Mouse (Mus musculus) 3T3-L1 (cell line): ENCODE results near the gene Mast1.
A peak's percentile ranks its signal among the peaks of the same experiment; 100 is the strongest.
"Not testable (repeated sequence)": the region's sequence is repeated elsewhere in the genome, so short reads cannot be mapped to it uniquely, and the experiment has no call there.

ENCODE experiments used
- DNase-seq: peaks from one replicate; pipeline ENCODE4 v3.0.0-alpha.2; 2015; ENCODE audit warnings: low read depth, low spot score

Gene Mast1

DNA sequence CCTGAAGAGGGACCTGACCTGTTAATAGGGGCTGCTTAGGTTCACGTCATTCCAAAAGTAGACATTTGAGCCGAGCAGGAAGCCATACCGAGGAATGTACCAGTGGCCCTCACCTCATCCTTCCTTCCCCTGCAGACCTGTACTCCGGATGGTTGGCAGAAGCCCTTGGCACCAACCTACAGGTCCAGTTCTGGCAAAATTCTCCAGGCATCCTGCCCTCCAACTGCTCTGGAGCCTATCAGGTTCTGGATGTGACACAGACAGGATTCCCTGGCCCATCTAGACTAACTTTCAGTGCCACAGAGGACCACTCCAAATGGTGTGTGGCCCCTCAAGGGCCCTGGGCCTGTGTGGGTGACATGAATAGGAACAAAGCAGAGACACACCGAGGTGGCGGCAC lies 26.6 kb downstream of the Mast1 start:
- no peak for DNase-seq

DNA sequence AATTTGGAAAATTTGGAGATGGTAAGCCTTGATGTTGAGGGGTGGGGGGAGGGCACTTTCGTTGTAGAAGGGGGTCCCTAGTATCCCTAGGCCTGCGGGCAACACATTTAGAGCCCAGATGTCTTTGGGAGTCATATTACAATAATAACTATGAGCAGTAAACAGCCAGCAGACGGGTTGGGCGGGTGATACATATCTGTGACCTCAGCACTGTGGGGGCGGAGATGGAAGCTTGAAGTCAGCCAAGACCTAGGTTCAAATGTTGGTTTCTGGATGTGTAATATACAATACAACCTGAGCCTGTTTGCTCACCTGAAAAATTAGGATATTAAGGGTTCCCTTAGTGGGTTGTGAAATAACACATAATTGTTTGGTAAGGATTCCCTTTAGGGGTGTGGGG lies 27.2 kb downstream of the Mast1 start:
- DNase-seq, result peak; percentile 67

DNA sequence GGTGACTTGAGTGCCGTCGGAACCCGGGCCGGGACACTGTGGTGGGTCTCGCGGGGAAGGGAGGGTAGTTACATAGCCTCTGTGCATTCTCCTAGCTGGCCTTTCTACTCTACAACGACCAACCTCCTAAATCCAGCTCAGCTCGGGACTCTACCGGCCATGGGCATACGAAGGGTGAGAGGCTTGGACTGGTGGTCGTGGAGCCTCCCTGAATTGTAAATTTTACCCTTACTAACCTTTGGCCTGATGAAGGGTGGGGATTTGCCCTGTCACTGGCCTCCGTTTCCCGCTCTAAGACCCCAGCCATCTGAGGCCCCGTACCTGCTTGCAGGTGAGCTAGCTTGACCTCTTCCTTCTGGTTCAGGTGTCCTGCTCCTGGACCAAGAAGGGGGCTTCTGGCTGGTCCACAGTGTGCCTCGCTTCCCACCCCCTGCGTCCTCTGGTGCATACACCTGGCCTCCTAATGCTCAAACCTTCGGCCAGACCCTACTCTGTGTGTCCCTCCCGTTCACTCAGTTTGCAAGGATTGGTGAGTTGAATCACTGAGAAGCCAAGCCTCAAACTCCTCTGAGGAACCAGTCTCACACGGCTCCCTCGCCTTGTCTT lies 27.9 kb downstream of the Mast1 start:
- no peak for DNase-seq

DNA sequence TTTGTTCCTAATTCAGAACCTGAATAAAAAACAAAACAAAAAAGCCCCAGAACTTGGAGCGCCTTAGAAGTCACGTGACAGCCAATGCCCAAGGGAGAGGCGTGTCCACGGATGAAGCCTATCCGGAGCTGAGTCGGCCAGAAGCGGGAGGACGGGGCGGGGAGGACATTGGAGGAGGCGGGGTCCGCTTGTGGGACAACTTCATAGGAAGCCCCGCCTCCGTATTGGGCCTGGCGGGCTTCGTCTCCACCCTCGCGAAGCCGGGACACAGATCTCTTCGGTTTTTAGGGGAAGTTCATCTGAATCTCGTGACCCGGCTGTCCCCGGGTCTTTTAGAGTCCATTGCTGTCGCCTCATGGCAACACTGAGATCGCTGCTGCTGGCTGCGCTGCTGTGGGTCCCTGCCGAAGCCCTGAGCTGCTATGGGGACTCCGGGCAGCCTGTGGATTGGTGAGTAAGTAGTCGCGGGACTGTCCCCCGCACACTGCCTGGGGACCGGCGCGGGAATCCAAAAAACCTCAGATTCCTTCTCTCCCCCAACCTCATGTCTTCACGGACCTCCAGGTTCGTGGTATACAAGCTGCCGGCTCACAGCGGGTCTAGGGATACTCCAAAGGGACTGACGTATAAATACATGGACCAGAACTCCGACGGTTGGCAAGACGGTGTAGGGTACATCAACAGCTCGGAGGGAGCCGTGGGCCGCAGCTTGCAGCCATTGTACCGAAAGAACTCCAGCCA lies 28.6 kb downstream of the Mast1 start, which contains the start of gene Dnase2a:
TSS of gene Dnase2a (plus strand) at position 140 of the 741 bp plus-strand sequence.
- DNase-seq, result peak; percentile 100

DNA sequence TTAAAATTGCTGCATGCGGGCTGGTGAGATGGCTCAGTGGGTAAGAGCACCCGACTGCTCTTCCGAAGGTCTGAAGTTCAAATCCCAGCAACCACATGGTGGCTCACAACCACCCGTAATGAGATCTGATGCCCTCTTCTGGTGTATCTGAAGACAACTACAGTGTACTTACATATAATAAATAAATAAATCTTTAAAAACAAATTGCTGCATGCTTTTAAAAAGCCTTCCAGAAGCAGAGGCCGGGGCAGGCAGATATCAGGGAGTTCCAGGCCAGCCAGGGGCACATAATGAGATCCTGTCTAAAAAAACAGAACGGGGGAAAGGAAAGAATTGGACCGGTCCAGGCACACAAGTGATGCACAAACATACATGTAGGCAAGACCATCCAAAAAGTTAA lies 29.2 kb downstream of the Mast1 start:
- DNase-seq, result not testable (repeated sequence)

DNA sequence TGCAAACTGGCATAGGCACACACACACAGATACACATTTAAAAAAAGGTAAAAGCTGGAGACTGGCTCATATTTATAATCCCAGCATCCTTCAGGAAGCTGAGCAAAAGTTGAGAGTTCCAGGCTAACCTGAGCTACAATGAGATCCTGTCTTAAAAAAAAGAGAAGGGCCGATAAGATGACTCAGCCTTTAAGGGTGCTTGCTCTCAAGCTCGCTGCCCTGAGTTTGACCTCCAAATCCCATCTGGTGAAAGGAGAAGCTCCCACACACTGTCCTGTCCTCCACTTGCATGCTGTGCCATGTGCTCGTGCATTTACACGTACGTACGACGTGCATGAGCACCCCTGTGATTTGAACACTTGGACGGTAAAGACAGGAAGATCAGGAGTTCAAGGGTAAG lies 29.7 kb downstream of the Mast1 start:
- DNase-seq, result peak; percentile 59

DNA sequence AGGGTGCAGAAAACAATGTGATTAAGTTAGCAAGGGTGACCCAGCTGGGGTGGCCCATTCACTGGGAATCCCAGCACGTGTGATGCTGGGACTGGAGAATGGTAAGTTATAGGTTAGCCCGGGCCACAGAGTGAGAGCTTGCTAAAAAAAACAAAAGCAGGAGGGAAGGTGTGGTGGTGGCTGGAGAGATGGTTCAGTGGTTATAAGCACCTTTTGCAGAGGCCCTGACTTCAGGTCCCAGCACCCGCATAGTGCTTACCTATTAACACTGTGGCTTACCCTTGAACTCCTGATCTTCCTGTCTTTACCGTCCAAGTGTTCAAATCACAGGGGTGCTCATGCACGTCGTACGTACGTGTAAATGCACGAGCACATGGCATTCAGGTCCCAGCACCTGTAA lies 30.1 kb downstream of the Mast1 start:
- DNase-seq, result no peak

DNA sequence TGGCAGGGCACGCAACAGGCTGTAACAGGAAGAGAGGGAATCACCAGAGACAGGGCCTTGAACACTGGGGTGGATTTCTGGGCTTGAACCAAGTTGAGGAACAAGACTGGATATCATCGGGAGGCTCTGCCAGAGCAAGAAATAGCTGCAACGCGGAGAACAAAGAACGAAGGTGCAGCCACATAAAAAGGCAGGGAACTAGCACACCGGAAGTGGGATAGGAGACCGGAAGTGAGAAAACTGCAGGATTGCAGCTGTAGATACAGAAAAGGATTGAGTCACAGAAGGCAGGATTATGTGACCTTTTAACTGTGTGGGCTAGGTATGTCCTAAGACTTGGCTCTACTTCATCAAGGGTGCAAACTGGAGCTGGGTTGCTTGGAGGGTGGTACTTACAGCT lies 32.8 kb downstream of the Mast1 start:
- no peak for DNase-seq

DNA sequence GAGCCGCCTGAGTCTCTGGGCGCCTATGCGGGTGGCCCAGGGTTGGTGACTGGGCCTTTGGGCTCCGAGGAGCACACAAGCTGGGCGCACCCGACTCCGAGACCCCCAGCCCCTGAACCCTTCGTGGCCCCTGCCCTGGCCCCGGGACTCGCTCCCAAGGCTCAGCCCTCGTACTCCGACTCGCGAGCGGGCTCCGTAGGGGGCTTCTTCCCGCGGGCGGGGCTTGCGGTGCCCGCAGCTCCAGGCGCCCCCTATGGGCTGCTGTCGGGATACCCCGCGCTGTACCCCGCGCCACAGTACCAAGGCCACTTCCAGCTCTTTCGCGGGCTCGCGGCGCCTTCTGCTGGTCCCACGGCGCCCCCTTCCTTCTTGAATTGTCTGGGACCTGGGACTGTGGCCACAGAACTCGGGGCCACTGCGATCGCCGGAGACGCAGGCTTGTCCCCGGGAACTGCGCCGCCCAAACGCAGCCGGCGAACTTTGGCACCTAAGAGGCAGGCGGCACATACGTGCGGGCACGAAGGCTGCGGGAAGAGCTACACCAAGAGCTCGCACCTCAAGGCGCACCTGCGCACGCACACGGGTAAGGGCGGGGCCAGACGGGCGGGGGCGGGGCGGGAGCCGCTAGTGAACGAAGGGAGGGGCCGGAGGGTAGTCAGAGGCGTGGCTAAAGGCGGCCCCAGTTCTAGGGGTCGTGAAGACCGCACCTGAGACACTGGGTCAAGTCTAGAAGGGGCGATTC lies 34.1 kb downstream of the Mast1 start:
- peak; percentile 76 for DNase-seq

DNA sequence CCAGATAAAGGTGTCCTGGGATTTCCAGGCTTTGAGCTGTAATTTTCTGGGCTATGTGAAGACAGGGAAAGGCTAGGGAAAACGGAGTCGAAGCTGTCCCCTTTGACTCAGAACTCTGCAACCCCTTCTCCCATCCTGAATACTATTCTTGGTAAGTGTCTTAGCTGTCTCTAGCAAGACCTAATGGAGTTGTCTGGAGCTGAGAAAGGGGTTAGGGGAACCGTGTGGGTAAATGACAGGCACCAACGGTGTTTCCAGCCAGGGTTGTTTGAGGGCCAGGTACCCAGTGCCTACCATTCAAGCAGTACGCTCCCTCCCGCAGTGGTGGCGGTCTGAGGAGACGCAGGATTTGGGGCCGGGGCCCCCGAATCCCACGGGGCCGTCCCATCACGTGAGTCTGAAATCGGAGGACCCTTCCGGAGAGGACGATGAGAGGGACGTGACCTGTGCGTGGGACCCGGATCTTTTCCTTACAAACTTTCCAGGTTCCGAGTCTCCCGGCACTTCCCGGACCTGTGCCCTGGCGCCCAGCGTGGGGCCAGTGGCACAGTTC lies 34.7 kb downstream of the Mast1 start:
- DNase-seq, result no peak

DNA sequence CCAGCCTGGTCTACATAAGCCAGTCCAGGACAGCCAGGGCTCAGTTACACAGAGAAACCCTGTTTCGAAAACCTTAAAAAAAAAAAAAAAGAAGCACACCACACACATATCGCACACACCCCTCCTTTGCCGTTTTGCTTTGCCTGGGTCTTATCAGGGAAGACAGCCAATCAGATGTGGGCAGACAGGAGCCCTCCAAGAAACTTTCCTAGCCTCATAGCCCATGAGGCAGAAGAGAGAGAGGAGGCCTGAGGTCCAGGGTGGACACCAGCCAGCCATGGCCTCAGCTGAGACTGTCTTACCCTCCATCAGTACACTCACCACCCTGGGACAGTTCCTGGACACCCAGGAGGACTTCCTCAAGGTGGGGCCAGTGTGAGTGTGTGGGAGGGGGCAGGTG lies 35.4 kb downstream of the Mast1 start, which contains the start of gene Klf1:
TSS of gene Klf1 (plus strand) at position 177 of the 400 bp plus-strand sequence.
- DNase-seq, result no peak

DNA sequence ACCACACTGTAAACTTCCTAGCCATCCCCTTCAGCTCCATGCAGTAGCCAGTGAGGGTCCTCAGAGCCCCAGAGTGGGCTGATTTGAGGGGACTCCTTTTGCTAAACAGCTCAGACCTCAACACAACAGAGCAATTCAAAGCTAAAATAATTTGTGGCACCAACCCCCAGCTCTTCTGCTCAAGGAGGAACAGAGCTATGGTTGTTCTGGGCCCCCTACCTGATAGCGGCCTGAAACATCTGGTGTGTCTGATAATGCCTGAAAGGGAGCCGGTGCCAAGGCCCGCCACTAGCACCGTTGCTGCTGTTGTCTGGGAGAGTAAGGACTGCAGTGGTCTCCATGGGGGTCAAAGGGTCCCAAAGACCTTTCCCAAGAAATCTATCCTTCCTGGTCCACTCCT lies 36.1 kb downstream of the Mast1 start:
- no peak for DNase-seq

DNA sequence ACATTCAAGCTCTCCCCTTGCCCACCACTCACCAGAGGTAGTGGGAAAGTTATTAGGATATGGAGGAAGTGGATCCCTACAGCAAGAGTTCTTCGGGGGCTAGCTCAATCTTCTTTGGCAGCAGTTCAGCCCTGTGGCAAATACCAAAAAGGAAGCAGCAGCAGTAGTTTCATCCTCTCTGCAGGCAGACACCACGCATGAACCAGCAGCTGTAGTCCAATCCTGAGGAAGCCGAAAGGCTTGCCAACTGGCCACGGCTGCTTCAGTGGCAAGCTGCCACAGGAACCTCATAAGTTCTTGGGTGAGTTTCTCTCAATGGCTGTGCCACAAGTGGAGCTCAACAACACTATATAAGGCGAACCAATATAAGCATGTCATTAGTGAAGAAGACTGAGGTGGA lies 41.2 kb downstream of the Mast1 start:
- no peak for DNase-seq

DNA sequence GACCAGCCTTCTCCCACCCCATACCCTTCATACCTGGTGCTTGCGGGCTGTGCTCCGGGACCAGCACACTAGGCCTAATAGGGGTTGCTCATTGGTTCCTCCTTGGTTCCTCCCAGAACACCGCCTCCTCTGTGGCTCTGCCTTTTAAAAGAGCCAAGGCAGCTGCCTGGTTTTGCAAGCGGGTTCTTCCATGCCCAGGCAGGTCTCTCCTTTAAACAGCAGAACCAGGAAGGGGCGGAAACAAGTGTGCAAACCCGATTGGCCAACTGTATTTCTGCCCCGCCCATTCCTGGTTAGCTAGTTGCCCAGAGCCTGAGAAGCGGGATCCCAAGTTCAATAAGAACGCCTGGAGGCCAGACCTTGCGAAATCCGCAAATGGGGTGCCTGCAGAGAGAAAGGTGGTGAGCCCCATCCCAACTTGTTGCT lies 43.4 kb downstream of the Mast1 start, which contains the start of gene Gcdh:
TSS of gene Gcdh (minus strand) at position 213 of the 426 bp plus-strand sequence.
- DNase-seq, result peak; percentile 100

DNA sequence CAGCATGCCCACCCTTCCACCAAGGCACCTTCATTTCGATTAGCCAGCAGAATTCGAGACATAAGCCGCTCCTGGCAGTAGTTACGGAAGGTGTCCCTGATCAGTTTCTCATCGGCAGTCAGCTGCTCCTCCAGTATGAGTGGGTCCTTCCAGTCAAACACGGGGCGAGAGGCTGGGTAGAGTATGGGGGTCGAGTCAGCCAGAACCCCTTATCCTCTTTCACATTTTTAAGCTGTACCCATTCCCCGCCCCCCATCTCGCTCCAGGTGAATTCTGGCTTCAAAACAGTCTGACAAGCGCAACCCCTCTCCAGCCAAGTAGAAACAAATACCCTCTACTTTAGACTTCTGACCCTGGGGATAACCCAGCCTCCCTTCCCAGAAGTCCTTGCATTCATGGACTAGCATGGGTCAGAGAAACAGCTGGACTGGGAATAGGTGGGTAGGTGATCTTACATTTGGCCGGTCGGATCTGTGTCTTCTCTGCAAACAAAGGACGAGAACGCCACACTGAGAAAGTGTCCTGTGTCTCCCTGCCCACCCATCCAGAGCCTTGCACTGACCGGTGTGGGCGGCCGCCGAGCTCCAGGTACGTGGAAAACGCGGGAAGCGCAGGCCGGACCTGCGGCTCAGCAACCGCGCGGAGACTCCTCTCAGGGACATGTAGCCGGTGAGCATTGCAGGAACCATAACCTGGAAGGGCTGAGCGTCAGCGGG lies 44.0 kb downstream of the Mast1 start:
- peak; percentile 15 for DNase-seq

DNA sequence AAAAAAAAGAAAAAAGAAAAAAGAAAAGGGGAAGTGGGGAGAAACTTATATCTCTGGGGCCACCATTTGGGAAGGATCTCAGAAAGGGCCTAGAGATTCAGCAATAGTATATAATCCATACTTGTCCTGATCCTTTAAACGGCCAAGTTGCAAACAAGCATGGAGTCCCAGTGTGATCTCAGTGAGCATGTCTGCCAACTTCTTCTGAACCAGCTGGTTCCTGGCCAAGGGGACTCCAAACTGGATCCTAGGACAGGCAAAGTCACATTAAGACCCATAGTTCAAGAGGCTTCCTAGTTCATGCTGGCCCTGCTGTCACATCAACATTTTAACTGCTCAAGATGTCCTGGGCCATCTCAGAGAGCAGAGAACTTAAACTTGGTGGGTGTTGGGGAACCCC lies 48.0 kb downstream of the Mast1 start:
- DNase-seq, result no peak

DNA sequence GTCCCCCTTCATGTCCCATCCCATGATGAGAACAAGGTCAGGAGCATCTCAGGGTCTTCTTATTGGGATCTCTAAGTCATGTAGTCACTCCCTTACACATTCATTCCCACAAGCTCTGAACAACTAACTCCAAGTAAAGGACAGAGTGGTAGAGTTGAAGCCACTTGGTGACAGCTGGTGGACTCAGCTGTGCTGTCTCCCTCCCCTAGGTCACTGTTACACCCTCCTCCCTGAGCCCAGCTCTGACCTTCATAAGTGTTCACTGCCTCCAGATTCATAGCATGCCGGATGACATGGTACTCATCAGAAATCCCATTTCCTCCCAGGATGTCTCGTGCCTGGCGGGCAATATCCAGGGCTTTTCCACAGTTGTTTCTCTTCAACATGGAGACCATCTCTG lies 48.9 kb downstream of the Mast1 start:
- no peak for DNase-seq

DNA sequence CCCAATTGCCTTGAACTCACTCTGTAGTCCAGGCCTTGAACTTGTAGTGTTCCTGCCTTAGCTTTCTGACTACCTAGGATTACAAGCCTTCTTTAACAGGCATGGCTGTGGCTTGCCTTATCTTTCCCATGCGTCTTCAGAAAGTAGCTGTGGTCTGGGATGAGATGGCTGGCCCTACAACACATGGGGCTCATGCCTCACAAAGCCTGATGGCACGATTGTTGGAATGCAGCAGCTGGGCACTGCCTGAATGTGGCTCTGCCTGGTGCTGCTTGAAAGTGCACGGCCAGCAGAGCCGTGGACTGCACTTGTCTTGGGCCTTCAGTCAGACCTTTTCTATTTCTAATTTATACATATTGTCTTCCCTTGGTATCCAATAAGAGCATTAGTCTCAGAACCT lies 52.4 kb downstream of the Mast1 start:
- no peak for DNase-seq

DNA sequence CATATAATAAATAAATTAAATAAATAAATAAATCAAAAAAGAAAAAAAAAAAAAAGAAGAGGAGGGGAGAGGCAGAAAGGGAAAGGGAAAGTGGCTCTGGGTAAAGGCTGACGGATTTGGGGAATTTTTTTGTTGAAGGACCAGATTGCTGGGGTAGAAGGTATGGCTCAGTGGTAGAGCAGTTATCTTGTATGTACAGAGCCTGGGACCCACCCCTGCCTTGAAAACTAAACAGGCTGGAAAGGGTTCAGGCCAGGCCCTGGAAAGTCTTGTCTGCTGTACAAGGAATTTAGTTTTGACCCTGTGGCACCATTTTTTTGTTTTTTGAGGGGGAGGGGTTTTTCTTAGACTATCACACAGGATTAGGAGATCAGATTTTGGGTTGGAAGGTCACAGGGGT lies 58.2 kb downstream of the Mast1 start:
- no peak for DNase-seq

DNA sequence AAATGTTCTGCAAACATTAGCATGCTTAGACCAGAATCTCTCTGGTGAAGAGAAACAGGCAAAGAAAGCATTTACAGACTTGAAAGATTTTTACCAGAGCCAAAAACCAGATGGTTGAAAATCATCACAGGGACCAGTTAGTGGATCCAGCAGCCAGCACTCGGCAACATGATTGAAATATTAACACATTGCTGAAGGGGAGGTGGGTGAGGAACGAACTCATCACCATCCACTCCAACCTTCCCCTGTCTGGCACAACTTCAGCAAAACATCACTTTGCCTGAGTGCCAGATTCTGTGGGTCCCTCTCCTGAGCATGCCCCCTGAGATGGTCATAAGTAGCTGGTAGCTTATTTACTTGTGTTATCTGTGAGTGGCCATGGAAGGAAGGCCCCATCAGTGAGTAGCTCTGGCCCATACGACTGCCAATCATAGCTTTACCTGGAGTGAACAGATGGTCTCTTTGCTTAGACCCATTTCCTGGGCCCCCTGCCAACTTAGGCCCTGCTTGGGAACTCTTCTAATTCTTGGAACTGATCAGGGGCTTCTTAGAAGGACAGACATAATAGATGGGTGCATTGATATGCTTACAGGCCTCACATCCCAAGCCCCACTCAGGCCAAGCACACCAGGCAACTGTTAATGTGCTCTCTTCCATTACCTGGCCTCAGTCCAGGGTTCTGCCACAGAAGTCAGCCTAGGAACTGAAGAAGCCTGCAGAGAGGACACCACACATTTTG lies 59.7 kb downstream of the Mast1 start:
- DNase-seq, result no peak

DNA sequence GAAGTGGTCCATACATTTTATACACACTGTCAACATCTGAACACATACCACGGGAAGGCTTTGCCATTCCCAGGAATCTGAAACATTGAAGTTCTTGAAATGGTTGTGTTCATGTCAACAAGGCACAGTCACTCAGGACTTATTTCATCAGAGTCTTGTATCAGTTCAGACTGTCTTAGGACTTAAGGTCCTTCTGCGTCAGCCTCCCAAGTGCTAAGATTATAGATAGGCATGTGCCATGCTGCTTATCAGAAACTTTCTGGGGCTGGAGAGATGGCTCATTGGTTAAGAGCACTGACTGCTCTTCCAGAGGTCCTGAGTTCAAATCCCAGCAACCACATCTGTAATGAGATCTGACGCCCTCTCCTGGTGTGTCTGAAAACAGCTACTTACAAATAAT lies 62.8 kb downstream of the Mast1 start:
- no peak for DNase-seq
